Mouse (Mus musculus) hindbrain, embryonic 11.5 days (tissue): ENCODE measurements around the gene Ank3. TPM values are rescaled to one million over a fixed set of nuclear protein-coding genes. Genes with fewer than 3 reads are reported as not detected.

Experiments
- ATAC-seq: fragments of 200-750 bp; cut with Nextera tagmentation; 2 replicates; pipeline ENCODE4 v1.8.0; 2017; ENCODE audit warnings: mild to moderate bottlenecking, moderate TSS enrichment, moderate library complexity; ENCODE audit not compliant: low FRiP score
- DNase-seq: peaks from one replicate; pipeline ENCODE4 v3.0.0-alpha.2; 2015; ENCODE audit warnings: low spot score
- H3K27ac ChIP-seq: fragments of 300-500 bp; sonication (generic); 2 replicates; pipeline ENCODE4 v1.5.1; 2014; ENCODE audit warnings: mild to moderate bottlenecking, low read depth, low read length
- H3K27me3 ChIP-seq: fragments of 300-500 bp; sonication (generic); 2 replicates; pipeline ENCODE4 v1.6.1; 2014; ENCODE audit warnings: mild to moderate bottlenecking, low read length, moderate library complexity, mixed read lengths; ENCODE audit not compliant: control insufficient read depth, insufficient read depth
- H3K36me3 ChIP-seq: fragments of 300-500 bp; sonication (generic); 2 replicates; pipeline ENCODE4 v1.6.1; 2014; ENCODE audit warnings: mild to moderate bottlenecking, low read length, moderate library complexity, mixed read lengths; ENCODE audit not compliant: control insufficient read depth, insufficient read depth
- H3K4me1 ChIP-seq: fragments of 300-500 bp; sonication (generic); replicated peaks from 2 replicates; pipeline ENCODE4 v1.6.1; 2014; ENCODE audit warnings: low read length, mixed read lengths; ENCODE audit not compliant: control insufficient read depth, insufficient read depth
- H3K4me2 ChIP-seq: fragments of 300-500 bp; sonication (generic); replicated peaks from 2 replicates; pipeline ENCODE4 v1.6.1; 2014; ENCODE audit warnings: mild to moderate bottlenecking, low read depth, low read length
- H3K4me3 ChIP-seq: fragments of 300-500 bp; sonication (generic); 2 replicates; pipeline ENCODE4 v1.5.1; 2014; ENCODE audit warnings: low read depth, low read length
- H3K9ac ChIP-seq: fragments of 300-500 bp; sonication (generic); 2 replicates; pipeline ENCODE4 v1.6.1; 2014; ENCODE audit warnings: low read depth, low read length
- H3K9me3 ChIP-seq: fragments of 300-500 bp; sonication (generic); 2 replicates; pipeline ENCODE4 v1.6.1; 2016; ENCODE audit warnings: low read length; ENCODE audit not compliant: control insufficient read depth
- WGBS: fragments of 180-500 bp; shearing (Covaris S2); extraction: QIAGEN DNeasy Blood & Tissue Kit; methylation state at CpG from one replicate; pipeline ENCODE4 v1.1.7; 2014; 5-methylcytosine and 5-hydroxymethylcytosine counted together
- polyA plus RNA-seq: library from polyadenylated mRNA; unstranded; fragments of >200 nt; fragmentation: Nextera tagmentation; extraction: Ambion mirVana; gene quantifications from 2 replicates; pipeline ENCODE4 v1.2.1, GENCODE M21; 2014

Ank3 gene
- polyA plus RNA-seq, 1 experiment from 2014 or later = 97.7 TPM

- no peak overlapping the region for H3K27ac ChIP-seq
- no peak overlapping the region for H3K4me3 ChIP-seq
- no peak for DNase-seq
- WGBS = 96% methylated on average over 10 of the region's 10 CpGs
- H3K36me3 ChIP-seq = no peaks in the 10 kb centered on the region
- H3K27me3 ChIP-seq = no peaks in the 10 kb centered on the region
- H3K4me1 ChIP-seq = no peaks in the 10 kb centered on the region
- no peak overlapping the region for H3K4me2 ChIP-seq
- no peak overlapping the region for H3K9ac ChIP-seq
- ATAC-seq = no peak
- H3K9me3 ChIP-seq = no peaks in the 10 kb centered on the region
These were observed 145.5 kb downstream of the Ank3 start for GRCm38 (mm10) chr10:69543876-69544620.

GRCm38 (mm10) chr10:69544653-69545052 lies 146.1 kb downstream of the Ank3 start:
- WGBS = 90% methylated on average over 7 of the region's 7 CpGs
- Histone ChIP-seq H3K9me3 (no peaks in the 10 kb centered on the region), H3K9ac (no peak overlapping the region), H3K27ac (no peak overlapping the region), H3K27me3 (no peaks in the 10 kb centered on the region), H3K4me3 (no peak overlapping the region), H3K4me2 (no peak overlapping the region), H3K4me1 (no peaks in the 10 kb centered on the region), H3K36me3 (no peaks in the 10 kb centered on the region)
- no peak for ATAC-seq
- no peak for DNase-seq

- Histone ChIP-seq H3K27ac (no peak overlapping the region), H3K36me3 (no peaks in the 10 kb centered on the region), H3K27me3 (no peaks in the 10 kb centered on the region), H3K9ac (no peak overlapping the region), H3K4me2 (no peak overlapping the region), H3K4me3 (no peak overlapping the region), H3K4me1 (no peaks in the 10 kb centered on the region), H3K9me3 (no peaks in the 10 kb centered on the region)
- 93% methylated on average over 3 of the region's 3 CpGs for WGBS
- DNase-seq = no peak
- ATAC-seq = no peak
These were observed 147.4 kb downstream of the Ank3 start for GRCm38 (mm10) chr10:69545936-69546335.

GRCm38 (mm10) chr10:69546643-69547042 lies 148.1 kb downstream of the Ank3 start:
- Histone ChIP-seq H3K4me2 (no peak overlapping the region), H3K9ac (no peak overlapping the region), H3K4me1 (no peaks in the 10 kb centered on the region), H3K36me3 (no peaks in the 10 kb centered on the region), H3K9me3 (no peaks in the 10 kb centered on the region), H3K27me3 (no peaks in the 10 kb centered on the region), H3K27ac (no peak overlapping the region), H3K4me3 (no peak overlapping the region)
- ATAC-seq = no peak
- DNase-seq = no peak
- WGBS = 78% methylated on average over 6 of the region's 6 CpGs

GRCm38 (mm10) chr10:69548771-69549170 lies 150.2 kb downstream of the Ank3 start:
- Histone ChIP-seq H3K36me3 (no peaks in the 10 kb centered on the region), H3K4me3 (no peak overlapping the region), H3K4me2 (no peak overlapping the region), H3K9ac (no peak overlapping the region), H3K9me3 (no peaks in the 10 kb centered on the region), H3K27me3 (no peaks in the 10 kb centered on the region), H3K4me1 (no peaks in the 10 kb centered on the region), H3K27ac (no peak overlapping the region)
- WGBS = 82% methylated on average over 3 of the region's 3 CpGs
- no peak for DNase-seq
- no peak for ATAC-seq

- no peak overlapping the region for H3K27ac ChIP-seq
- 91% methylated on average over 4 of the region's 4 CpGs for WGBS
- no peak for DNase-seq
These were observed 150.6 kb downstream of the Ank3 start for GRCm38 (mm10) chr10:69549221-69549620.

GRCm38 (mm10) chr10:69550824-69551223 lies 152.3 kb downstream of the Ank3 start:
- Histone ChIP-seq H3K4me3 (no peak overlapping the region), H3K9me3 (no peaks in the 10 kb centered on the region), H3K27me3 (no peaks in the 10 kb centered on the region), H3K4me1 (no peaks in the 10 kb centered on the region), H3K4me2 (no peak overlapping the region), H3K9ac (no peak overlapping the region), H3K27ac (no peak overlapping the region), H3K36me3 (no peaks in the 10 kb centered on the region)
- 61% methylated on average over 4 of the region's 4 CpGs for WGBS
- DNase-seq (no peak), ATAC-seq (no peak)

More at GRCm38 (mm10) chr10:69549221-69549620, 150.6 kb downstream of the Ank3 start:
- H3K9me3 ChIP-seq = no peaks in the 10 kb centered on the region
- H3K4me1 ChIP-seq = no peaks in the 10 kb centered on the region
- no peaks in the 10 kb centered on the region for H3K36me3 ChIP-seq
- H3K27me3 ChIP-seq = no peaks in the 10 kb centered on the region
- no peak for ATAC-seq
- H3K9ac ChIP-seq = no peak overlapping the region
- no peak overlapping the region for H3K4me2 ChIP-seq
- no peak overlapping the region for H3K4me3 ChIP-seq

- ATAC-seq = no peak
- Histone ChIP-seq H3K27me3 (no peaks in the 10 kb centered on the region), H3K27ac (no peak overlapping the region), H3K4me2 (no peak overlapping the region), H3K9ac (no peak overlapping the region), H3K4me1 (no peaks in the 10 kb centered on the region), H3K4me3 (no peak overlapping the region), H3K36me3 (no peaks in the 10 kb centered on the region), H3K9me3 (no peaks in the 10 kb centered on the region)
- no peak for DNase-seq
- WGBS = 53% methylated on average over 1 of the region's 1 CpGs
These were observed 154.5 kb downstream of the Ank3 start for GRCm38 (mm10) chr10:69553091-69553490.

GRCm38 (mm10) chr10:69555592-69555991 lies 157.0 kb downstream of the Ank3 start:
- H3K4me3 ChIP-seq = no peak overlapping the region
- H3K36me3 ChIP-seq = no peaks in the 10 kb centered on the region
- H3K27ac ChIP-seq = no peak overlapping the region
- no peak overlapping the region for H3K9ac ChIP-seq
- DNase-seq = no peak
- no peaks in the 10 kb centered on the region for H3K9me3 ChIP-seq
- WGBS = 93% methylated on average over 4 of the region's 4 CpGs
- H3K4me1 ChIP-seq = no peaks in the 10 kb centered on the region
- H3K27me3 ChIP-seq = no peaks in the 10 kb centered on the region
- ATAC-seq = no peak
- H3K4me2 ChIP-seq = no peak overlapping the region
